Mouse (Mus musculus) ES-E14 (cell line): ENCODE measurements around the gene Tmem132a.

Experiments used
- MAFK ChIP-seq: IDR thresholded peaks from 2 replicates; pipeline ENCODE4 v1.6.1; 2014; ENCODE audit warnings: mild to moderate bottlenecking, low read depth, low read length, inconsistent platforms; ENCODE audit not compliant: insufficient read depth
- ZC3H11A ChIP-seq: IDR thresholded peaks from 2 replicates; pipeline ENCODE4 v1.6.1; 2012; ENCODE audit warnings: low read depth, mild to moderate bottlenecking, inconsistent platforms, low read length, borderline replicate concordance

DNA sequence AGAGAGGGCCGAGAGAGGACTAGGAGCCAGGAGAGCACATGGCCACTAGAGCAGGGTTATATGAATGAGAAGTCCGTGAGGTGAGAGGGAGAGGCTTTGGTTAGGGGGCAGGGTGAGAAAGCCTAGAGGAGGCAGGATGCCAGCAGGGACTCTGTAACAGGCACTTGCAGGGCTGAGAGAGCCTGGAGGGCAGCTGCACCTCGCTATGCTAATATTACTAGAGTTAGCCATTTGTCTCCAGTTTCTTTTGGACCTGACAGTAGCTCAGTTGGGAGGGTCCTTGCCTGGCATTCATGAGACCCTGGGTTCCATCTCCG lies 59.6 kb downstream of the Tmem132a start:
- TF ChIP-seq MAFK (no peak), ZC3H11A (no peak)
